Mouse (Mus musculus): ENCODE measurements around the gene Scn3b.

Gene Scn3b

DNA sequence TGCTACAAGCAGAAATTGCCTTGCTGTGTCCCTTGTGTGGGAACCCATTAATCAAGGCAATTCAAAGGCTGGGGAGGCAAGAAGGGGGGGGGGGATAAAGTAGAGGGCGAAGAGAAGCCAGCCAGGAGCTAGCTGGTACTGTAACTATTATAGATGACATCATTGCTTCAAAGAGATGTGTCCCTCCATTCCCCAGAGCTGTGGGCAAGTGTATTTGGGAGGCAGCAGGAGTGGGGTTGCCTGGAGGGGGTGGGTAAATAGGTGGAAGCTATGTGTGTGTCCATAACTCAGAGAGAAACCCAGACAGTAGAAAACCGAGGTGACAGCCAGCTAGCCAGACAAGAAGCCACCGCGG, 292 bp upstream of the Scn3b start:
- no peak for DNase-seq (ENCODE audit: low read depth, low spot score)

- DNase-seq (ENCODE audit: low read depth, low spot score), result no peak
These were observed 863 bp downstream of the Scn3b start for GRCm38 (mm10) chr9:40269880-40270279.

- DNase-seq (ENCODE audit: low read depth, low spot score), result no peak
These were observed 2.1 kb downstream of the Scn3b start for GRCm38 (mm10) chr9:40271075-40271474.

DNA sequence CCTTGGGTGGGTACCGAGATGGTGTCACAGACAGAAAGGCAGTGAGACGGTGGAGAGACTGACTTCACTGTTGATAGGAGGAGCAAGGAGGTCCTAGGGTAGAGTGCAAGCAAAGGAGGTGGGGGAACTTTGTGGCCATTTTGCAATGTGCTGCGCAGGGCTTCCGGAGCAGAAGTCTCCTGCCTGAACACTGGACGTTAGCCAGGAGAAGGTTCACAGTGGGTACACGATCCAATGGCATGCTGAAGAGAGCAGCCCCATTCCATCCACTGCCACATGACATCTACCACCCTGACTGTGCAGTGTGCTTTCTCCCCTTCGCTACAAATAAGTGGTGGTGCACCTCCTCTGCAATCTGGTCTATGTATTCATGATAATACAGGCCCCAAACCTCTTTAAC, 3.8 kb downstream of the Scn3b start:
- DNase-seq (ENCODE audit: low read depth, low spot score), result no peak

DNA sequence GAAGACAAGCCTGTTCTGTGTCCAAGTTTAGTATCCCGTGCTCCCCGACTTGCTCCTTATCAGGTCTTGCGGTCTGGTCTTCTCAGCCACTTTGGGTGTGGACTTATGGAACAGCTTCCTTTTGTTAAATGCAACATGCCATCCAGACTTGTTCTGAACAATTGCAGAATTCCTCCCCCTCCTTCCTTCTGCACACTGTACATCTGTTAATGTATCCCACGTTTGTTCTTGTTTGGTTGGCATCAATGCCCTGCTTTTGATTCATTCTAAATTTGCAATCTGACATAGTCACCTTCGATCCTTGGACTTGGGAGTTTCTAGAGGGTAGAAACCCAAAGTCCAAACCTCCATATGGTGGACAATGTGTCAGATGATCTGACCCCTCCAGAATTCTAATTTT, 6.9 kb downstream of the Scn3b start:
- DNase-seq (ENCODE audit: low read depth, low spot score), result no peak

DNA sequence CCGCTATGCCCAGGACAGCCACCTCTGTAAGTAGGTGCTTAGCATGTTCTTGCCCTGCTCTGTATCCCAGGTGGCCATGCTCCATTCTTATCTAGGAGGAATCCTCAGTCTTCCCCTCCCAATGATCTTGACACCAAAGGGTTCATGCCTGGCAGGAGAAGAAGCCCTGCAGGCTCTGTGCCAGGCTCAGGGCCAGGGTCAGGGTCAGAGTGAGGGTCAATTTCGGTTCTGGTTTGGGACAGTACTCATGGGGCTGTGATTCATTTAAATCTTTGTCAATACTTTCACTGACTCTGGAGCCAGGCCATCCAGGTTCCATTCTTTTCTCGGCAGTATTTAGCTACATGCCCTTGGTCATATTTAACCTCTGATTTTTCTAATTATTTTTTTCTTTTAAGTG, 8.7 kb downstream of the Scn3b start:
- no peak for DNase-seq (ENCODE audit: low read depth, low spot score)

DNA sequence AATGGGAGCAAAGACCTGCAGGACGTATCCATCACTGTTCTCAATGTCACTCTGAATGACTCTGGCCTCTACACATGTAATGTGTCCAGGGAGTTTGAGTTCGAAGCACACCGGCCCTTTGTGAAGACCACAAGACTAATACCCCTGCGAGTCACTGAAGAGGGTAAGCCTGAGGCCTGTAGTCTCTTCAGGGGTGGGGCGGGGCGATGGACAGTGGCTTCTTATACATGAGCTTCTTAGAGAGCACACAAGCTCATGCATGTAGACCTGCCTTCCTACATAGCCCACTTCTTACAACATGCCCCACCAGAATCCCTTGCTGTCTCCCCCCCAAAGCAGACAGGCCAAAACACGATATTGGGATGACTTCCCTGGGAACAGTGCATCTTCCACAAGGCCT, 10.4 kb downstream of the Scn3b start:
- no peak for DNase-seq (ENCODE audit: low read depth, low spot score)

DNA sequence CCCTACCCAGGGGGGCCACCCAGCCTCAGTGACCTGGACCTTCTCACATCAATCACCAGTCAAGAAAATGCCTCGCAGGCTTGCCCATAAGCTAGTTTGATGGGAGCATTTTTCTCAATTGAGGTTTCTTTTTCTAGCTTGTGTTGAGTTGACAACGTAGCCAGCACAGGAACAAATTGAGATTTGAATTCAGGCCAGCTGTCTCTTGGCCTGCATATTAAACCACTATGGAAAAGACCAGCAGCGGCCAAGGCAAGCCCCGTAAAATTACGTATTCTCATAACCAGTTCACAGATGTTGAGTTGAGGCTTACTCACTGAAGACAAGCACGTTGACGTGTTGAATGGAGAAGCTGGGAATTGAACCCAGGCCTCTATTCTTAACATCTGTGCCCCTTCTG, 14.0 kb downstream of the Scn3b start:
- no peak for DNase-seq (ENCODE audit: low read depth, low spot score)

GRCm38 (mm10) chr9:40292475-40292874, 23.5 kb downstream of the Scn3b start:
- no peak for DNase-seq (ENCODE audit: low read depth, low spot score)

GRCm38 (mm10) chr9:40293286-40293685, 24.3 kb downstream of the Scn3b start:
- DNase-seq (ENCODE audit: low read depth, low spot score), result no peak

DNA sequence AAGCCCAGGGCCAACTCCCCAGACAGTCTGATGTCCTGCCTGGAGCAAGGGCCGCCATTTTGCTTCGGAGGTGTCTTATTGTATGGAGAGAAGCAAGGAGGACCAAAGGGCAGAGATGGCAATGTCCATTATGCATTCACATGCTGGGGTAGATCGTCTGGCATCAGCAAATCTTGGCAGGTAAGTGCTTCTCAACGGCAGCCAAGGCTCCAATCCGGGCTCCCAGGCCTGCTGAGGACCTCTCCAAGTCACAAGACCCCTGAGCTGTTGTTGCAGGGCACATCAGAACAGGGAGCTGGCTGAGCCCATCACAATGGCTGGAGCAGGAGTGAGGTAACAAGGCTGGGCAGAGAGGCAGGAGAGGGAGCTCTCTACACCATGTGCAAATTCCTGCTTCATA, 24.7 kb downstream of the Scn3b start:
- DNase-seq (ENCODE audit: low read depth, low spot score), result no peak

DNA sequence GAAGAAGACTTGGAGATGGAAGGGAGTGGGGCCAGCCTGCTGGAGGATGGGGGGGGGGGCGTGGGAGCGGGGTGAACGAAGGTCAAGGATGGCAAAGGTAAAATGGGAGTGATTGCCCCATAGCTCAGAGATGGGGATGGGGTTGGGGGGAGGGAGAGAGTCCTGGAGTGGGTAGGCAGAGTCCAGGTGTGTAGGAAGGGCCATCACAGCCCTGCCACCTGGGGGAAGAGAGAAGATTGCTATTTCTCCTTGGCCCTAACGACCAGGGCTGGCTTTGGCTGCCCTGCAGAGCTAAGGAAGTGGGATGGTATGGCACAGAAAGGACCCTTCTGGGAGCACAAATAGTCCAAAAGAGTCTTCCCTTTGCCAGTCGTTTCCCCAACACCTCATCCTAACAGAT, 25.2 kb downstream of the Scn3b start:
- DNase-seq (ENCODE audit: low read depth, low spot score), result no peak

DNA sequence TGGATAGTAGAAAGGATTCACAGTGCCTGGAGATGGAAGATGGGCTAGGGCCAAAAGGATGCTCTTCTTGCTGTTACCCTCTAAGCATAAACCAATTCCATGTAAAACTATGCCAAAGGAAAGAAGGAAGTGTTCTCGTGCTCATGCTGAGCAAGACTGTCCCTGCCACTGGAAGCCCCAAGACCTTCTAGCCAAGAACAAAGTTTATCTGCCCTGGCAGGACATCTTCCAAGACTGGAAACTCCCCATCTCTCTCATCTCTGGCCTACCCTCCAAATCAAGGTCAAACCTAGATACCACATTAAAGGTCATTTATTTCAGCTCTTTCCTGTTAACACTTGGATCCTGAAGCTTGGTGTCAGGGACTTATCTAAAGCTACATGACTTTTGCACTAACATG, 25.8 kb downstream of the Scn3b start:
- no peak for DNase-seq (ENCODE audit: low read depth, low spot score)

- DNase-seq (ENCODE audit: low read depth, low spot score), result no peak
These were observed 27.2 kb downstream of the Scn3b start for GRCm38 (mm10) chr9:40296251-40296650.

DNA sequence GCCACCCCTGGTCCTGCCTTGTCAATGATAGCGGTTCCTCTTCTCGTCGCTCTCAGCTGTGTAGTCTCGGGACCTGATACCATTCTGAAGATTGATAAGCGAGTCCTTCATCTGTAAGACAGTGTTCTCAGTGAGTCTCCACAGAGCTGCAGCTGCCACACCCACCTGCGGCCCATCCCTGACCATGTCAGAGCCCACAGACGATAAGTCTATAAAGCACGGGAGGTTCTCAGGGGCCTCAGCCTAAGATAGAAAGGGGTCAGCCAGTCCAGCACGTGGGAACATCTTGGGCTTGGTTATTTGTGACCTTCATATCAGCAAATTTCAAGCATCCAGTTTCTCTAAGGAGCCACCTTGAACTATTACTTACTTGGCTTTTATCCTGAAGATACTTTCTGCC, 29.0 kb downstream of the Scn3b start:
- no peak for DNase-seq (ENCODE audit: low read depth, low spot score)

GRCm38 (mm10) chr9:40299323-40299722, 30.3 kb downstream of the Scn3b start:
- DNase-seq (ENCODE audit: low read depth, low spot score), result no peak

- no peak for DNase-seq (ENCODE audit: low read depth, low spot score)
These were observed 31.3 kb downstream of the Scn3b start for GRCm38 (mm10) chr9:40300018-40300989.

DNA sequence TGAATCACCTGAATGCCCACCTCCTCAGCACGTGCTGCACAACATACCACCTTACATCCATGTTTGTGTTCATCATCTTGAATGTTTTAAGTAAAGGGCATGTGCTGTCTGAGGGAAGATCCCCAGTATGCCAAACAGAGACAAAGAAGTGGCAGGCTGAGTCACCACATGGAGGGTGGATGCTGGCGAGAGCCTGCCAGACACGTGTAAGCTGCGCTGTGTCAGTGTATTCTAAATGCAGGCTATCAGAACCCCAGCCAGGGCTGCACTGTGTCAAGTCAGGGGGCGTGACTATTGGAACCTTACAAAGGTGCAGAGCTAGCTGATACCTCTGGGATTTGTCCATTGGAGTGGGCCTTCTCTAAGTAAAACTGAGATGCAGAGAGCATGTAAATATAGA, 32.5 kb downstream of the Scn3b start:
- no peak for DNase-seq (ENCODE audit: low read depth, low spot score)

DNA sequence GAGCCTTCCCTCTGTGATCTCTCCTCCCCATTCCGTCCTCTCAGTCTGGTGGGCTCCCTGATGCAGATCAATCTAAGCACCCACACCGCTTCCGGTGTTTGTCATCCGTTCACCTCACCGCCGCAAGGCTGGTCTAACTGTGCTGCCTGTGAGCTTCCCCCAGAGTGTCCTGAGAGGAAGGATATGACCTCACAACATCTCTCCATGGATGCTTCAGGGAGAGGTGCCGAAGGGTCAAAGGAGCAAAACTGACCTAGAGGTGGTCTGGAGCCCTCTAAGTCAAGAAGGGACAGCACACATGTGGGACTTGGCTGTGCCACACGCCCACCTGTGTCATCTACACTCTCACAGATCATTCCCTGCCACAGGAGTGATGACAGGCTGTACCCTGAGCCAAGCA, 33.4 kb downstream of the Scn3b start:
- no peak for DNase-seq (ENCODE audit: low read depth, low spot score)

DNA sequence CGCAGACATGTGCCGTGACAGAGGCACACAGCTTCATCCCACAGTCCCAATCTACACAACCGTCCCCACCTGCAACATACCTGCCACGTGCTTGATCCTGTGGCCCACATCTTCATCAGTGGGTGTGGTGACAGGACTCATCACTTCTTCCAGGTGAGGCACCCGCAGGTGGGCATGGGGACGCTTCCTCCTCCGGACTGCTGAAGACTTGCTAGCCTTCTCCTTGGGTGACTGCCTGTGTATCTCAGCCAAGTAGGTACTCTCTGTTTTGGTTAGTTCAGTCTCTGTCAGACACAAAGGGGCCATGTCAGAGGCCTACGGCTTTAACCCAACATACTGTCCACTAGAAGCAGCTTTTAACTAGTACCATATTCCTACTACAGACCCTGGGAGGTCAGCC, 35.2 kb downstream of the Scn3b start:
- DNase-seq (ENCODE audit: low read depth, low spot score), result no peak

- no peak for DNase-seq (ENCODE audit: low read depth, low spot score)
These were observed 38.3 kb downstream of the Scn3b start for GRCm38 (mm10) chr9:40307311-40307710.

DNA sequence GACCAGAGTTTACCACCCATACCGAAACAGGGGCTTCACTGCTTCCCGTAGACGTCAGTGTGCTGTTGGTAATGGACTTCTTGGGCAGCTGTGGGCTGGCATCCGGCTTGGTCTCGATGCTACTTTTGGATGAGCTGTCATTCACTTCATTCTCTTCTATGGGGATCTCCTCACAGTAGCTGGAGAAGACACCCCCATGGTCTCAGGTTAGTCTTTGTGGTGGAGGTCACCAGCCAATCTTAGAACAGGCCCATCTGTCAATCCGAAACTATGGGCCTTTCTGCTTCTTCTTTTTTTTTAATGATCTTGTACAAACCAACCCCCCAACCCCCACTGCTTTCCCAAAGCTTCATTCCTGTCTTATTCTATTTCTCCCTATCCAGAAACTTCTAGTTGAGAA, 40.9 kb downstream of the Scn3b start:
- DNase-seq (ENCODE audit: low read depth, low spot score), result no peak

- peak; percentile 36 for DNase-seq (ENCODE audit: low read depth, low spot score)
These were observed 42.8 kb downstream of the Scn3b start for GRCm38 (mm10) chr9:40311813-40312212.
